Mouse (Mus musculus): Measurements from ENCODE around the gene Plxdc1. TPM values are rescaled to one million over a fixed set of nuclear protein-coding genes. Genes with fewer than 3 reads are reported as not detected.
A peak's percentile ranks its signal among the peaks of the same experiment; 100 is the strongest.

Gene Plxdc1
- polyA plus RNA-seq, 1 experiment from 2014 or later, result 1.3 TPM

DNA sequence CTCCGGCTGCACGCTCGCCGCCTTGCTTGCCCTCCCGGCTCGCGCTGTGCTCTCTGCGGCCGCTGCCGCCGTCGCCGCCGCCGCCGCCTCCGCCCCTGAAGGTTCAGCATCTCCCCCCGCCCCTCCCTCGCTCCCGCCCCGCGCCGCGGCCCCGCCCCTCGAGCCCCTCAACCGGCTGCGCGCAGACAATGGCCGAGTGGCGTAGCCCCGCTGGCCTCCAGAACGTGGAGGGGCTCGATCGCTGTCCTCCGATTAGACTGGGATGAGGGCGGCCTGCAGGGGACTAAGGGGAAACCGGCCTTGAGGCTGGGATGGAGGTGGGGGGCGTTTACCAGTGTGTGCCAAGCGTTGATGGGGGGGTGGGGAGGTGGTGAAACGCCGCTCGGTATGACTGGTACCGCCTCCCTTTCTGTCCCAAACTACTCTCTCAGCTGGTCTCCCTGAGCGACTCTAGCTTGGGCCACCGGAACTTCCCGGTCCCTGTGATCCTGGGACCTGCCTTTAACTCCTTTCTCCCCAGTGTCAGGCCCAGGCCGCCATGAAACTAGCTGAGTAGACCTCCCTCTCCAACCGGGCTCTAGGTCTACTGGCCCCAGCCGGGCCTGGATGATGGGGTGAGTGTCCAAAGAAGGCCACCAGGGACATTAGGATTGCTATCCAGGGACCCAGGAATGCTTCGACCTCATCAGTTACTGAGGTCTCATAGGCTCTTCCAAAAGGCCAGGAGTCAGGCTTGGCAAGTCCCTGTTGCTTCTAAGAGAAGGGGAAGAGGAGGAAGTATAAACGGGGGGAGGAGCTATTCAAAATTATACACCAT is 36.5 kb upstream of the Plxdc1 start, which contains the start of gene Cacnb1:
Gene Cacnb1, minus strand, starts transcription at position 480 of the 817 bp plus-strand sequence.
- peaks cover 41% of the 10 kb centered on the region for H3K4me1 ChIP-seq
- peak; percentile 66; the same call in 1 of the 2 replicates for ATAC-seq (ENCODE audit: borderline replicate concordance, extremely low read depth, low FRiP score, low TSS enrichment)
- H3K4me2 ChIP-seq, result peak within 1 kb of the TSS; percentile 94
- H3K4me3 ChIP-seq, result peak within 1 kb of the TSS; percentile 70
- under 1% methylated on average over 50 of the region's 52 CpGs for WGBS
- peak within 1 kb of the TSS; percentile 73 for H3K9ac ChIP-seq
- H3K9me3 ChIP-seq, result no peaks in the 10 kb centered on the region
- H3K36me3 ChIP-seq, result no peaks in the 10 kb centered on the region
- peak within 1 kb of the TSS; percentile 93 for H3K27ac ChIP-seq
- H3K27me3 ChIP-seq, result no peaks in the 10 kb centered on the region

DNA sequence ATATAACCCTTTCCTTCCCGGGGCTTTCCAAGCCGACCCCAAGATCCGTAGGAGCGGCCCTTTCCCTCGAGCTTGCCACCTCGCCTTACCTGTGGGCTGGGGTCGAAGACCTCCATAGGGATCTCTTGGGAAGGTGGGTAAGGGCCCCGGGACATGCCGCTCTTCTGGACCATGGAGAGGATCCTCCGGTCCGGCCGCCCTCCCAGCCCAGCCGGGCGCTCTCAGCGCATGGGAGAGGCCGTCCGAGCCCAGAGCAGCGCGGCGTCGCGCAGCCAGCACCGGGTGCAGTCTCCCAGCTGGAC is 36.0 kb upstream of the Plxdc1 start:
- Histone ChIP-seq H3K27ac (peak overlapping the region; percentile 93), H3K4me3 (peak overlapping the region; percentile 70), H3K4me2 (peak overlapping the region; percentile 94), H3K9ac (peak overlapping the region; percentile 73), H3K9me3 (no peaks in the 10 kb centered on the region), H3K36me3 (peaks cover 4% of the 10 kb centered on the region; the same call in 1 of the 2 replicates), H3K4me1 (peaks cover 41% of the 10 kb centered on the region), H3K27me3 (no peaks in the 10 kb centered on the region)
- under 1% methylated on average over 23 of the region's 23 CpGs for WGBS
- no peak for ATAC-seq (ENCODE audit: borderline replicate concordance, extremely low read depth, low FRiP score, low TSS enrichment)

DNA sequence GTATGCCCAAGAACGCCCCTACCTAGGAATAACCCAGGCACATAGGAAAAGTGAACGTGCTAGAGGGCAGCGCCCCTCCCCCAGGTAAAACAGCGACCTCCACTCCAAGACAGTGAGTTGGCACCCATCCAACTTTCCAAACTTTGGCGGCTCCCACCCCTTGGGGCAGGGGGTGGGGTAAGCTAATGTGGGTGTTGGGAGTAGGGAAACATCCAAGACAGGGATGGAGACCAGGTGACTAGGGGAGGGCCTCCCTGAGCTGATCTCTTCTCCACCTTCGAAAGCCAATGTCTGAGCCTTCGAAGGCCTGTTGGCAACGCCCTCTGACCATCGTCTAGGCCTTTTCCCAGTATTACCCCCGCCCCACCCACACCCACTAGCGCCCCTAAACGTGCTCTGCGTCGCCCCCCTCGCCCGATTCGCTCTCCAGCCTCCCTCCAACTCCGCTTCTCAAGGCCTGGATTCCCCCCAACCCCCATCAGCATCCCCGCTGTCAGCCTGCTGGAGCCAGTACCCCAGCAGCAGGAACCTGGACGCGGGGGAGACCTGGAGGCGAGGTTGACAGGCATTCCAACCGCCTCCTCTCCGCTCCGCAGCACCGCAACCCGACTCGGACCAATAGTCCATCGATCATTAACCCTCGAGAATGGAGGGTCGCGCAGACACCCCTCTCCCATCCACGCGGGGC is 35.5 kb upstream of the Plxdc1 start:
- 3% methylated on average over 33 of the region's 34 CpGs for WGBS
- Histone ChIP-seq H3K4me1 (peaks cover 41% of the 10 kb centered on the region), H3K9ac (peak overlapping the region; percentile 73), H3K4me3 (peak overlapping the region; percentile 70), H3K9me3 (no peaks in the 10 kb centered on the region), H3K27me3 (no peaks in the 10 kb centered on the region), H3K27ac (peak overlapping the region; percentile 93; the same call in 1 of the 2 replicates), H3K36me3 (peaks cover 5% of the 10 kb centered on the region; the same call in 1 of the 2 replicates), H3K4me2 (peak overlapping the region; percentile 94)
- ATAC-seq (ENCODE audit: borderline replicate concordance, extremely low read depth, low FRiP score, low TSS enrichment), result no peak; the same call in 1 of the 2 replicates

DNA sequence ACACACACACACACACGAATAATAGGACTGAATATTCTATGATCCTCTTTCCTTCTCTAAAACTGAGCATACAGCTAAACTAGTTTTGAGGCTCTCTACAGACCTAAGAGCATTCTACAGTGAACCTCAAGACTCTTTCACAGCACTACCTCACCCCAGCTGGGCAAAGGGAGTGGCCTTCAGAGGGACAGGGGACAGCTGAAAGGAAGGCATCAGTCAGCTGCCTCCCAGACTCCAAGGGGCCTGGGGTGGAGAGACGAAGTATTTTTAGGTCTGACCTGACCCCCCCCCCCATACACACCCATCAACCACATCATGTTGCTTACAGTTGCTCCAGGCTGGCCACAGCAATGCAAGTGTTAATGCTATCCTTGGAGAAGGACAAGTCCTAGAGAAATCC is 34.9 kb upstream of the Plxdc1 start:
- Histone ChIP-seq H3K4me3 (peak overlapping the region; percentile 70), H3K27me3 (no peaks in the 10 kb centered on the region), H3K4me2 (peak overlapping the region; percentile 94), H3K9ac (no peak overlapping the region), H3K27ac (no peak overlapping the region), H3K4me1 (peaks cover 40% of the 10 kb centered on the region), H3K36me3 (peaks cover 5% of the 10 kb centered on the region; the same call in 1 of the 2 replicates), H3K9me3 (no peaks in the 10 kb centered on the region)
- no peak for ATAC-seq (ENCODE audit: borderline replicate concordance, extremely low read depth, low FRiP score, low TSS enrichment)
- WGBS, result 38% methylated on average over 2 of the region's 2 CpGs

DNA sequence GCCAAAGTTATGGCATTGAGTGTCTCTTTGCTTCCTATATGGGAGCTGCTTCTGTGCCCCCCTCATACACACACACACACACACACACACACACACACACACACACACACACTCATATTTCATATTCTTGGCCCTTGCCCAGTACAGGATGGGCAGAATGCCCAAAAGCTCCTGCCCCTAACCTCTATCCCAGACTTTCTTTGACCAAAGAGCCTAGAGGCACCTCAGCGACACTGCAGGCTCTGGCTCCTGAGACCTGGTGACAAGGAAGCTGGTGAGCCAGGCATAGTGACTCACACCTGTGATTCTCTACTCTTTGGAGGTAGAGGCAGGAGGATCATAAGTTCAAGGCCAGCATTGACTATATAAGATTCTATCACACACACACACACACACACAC is 34.5 kb upstream of the Plxdc1 start:
- Histone ChIP-seq H3K4me3 (no peak overlapping the region), H3K4me2 (no peak overlapping the region), H3K36me3 (peaks cover 5% of the 10 kb centered on the region; the same call in 1 of the 2 replicates), H3K9ac (no peak overlapping the region), H3K4me1 (peaks cover 36% of the 10 kb centered on the region), H3K9me3 (no peaks in the 10 kb centered on the region), H3K27me3 (no peaks in the 10 kb centered on the region), H3K27ac (no peak overlapping the region)
- no peak for ATAC-seq (ENCODE audit: borderline replicate concordance, extremely low read depth, low FRiP score, low TSS enrichment)
- WGBS, result 48% methylated on average over 1 of the region's 1 CpGs

DNA sequence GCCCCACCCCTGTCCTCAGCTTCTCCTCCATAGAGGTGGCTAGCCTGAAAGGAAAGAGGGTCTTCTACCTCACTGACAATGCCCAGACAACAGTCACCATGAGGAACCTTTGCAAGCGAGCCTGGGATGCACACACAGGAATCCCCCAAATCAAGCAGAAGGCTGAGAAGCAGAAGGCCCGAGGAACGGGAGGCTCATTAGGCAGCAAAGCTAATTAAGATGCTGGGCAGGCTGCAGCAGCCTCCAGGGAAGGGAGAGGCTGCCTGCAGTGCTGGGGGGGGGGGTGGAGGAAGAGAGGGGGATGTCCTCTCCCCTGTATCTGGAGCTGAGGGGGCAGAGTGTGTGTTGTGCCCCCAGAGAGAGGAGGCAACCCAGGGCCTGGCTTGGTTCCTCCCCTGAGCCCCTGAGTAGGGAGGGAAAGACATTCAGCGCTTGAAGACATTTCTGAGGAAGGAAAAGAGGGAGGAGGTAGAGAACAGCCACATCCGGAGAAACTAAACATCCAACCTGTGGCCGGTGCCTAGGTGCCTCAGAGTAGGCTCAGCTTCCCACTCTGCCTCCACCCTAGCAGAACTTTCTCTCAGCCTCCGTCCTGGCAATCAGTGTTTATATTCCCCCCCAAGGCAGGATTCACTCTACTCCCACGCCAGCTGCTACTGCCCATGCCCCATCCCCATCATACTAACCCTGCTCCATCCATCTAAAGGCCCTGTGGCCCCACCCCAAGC is 33.8 kb upstream of the Plxdc1 start:
- Histone ChIP-seq H3K27ac (no peak overlapping the region), H3K36me3 (peaks cover 5% of the 10 kb centered on the region; the same call in 1 of the 2 replicates), H3K4me3 (no peak overlapping the region), H3K27me3 (no peaks in the 10 kb centered on the region), H3K9me3 (no peaks in the 10 kb centered on the region), H3K4me2 (no peak overlapping the region), H3K9ac (no peak overlapping the region), H3K4me1 (peaks cover 34% of the 10 kb centered on the region)
- no peak for ATAC-seq (ENCODE audit: borderline replicate concordance, extremely low read depth, low FRiP score, low TSS enrichment)
- 39% methylated on average over 8 of the region's 8 CpGs for WGBS

DNA sequence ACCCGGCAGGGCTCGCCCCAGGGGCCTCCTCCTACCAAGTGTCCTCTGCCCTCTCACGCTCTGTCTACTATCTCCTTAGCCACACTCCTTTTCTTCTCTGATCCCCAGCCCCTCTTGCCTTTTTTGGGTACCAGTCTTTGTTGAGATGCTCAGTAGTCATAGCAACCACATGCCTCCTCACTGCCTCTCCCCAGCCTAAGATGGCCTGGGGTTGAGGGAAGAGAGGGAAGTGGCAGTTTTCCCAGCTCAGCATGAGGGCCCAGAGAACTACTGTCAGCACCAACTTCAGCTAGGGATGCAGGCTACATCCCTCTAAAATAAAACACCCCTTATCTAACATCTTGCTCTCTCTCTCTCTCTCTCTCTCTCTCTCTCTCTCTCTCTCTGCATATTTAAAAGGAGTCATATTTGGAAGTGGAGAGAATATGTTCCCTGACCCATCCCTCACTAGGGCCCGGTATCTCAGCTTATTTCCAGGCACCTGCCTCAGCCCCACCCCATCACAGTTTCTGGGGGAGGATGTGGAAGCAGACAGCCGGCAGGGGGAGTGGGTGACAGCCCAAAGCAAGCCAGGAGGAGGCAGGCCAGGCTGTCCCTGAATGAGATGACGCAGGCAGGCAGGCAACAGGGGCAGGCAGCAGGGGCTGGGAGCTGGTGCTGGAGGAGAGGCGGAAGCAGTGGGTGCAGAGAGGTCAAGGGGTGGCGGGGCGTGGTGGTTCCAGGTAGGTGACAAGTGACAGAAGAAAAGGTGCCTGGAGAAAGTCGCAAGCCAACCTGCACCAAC is 32.8 kb upstream of the Plxdc1 start:
- H3K9ac ChIP-seq, result no peak overlapping the region
- H3K4me3 ChIP-seq, result no peak overlapping the region
- WGBS, result 46% methylated on average over 10 of the region's 10 CpGs
- ATAC-seq (ENCODE audit: borderline replicate concordance, extremely low read depth, low FRiP score, low TSS enrichment), result no peak
- peaks cover 15% of the 10 kb centered on the region; the same call in 1 of the 2 replicates for H3K36me3 ChIP-seq
- H3K4me2 ChIP-seq, result no peak overlapping the region
- H3K27me3 ChIP-seq, result no peaks in the 10 kb centered on the region
- no peaks in the 10 kb centered on the region for H3K9me3 ChIP-seq
- no peak overlapping the region for H3K27ac ChIP-seq
- peaks cover 34% of the 10 kb centered on the region for H3K4me1 ChIP-seq

DNA sequence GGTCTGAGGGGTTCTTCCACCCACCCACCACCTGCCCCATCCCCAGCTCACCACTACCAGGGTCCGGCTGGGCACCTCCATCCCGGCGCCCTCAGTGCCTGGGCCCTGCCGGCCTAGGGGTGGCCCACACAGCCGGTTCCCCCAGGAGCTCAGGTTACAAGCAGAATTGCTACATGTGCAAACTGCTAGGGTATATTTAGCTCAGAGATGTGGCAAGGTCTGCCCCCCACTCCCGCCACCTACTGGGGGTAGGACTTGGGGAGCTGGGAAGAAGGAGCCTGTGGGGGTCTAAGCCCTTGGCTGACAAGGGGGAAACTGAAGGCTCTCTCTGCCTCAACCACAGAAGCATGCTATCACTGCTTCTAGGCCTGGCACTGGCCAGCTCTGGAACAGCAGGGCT is 32.0 kb upstream of the Plxdc1 start:
- H3K9me3 ChIP-seq, result no peaks in the 10 kb centered on the region
- H3K36me3 ChIP-seq, result peaks cover 15% of the 10 kb centered on the region; the same call in 1 of the 2 replicates
- H3K9ac ChIP-seq, result no peak overlapping the region
- no peak overlapping the region for H3K4me3 ChIP-seq
- 66% methylated on average over 6 of the region's 6 CpGs for WGBS
- H3K27me3 ChIP-seq, result no peaks in the 10 kb centered on the region
- no peak overlapping the region for H3K27ac ChIP-seq
- H3K4me1 ChIP-seq, result peaks cover 30% of the 10 kb centered on the region
- H3K4me2 ChIP-seq, result no peak overlapping the region
- no peak for ATAC-seq (ENCODE audit: borderline replicate concordance, extremely low read depth, low FRiP score, low TSS enrichment)

DNA sequence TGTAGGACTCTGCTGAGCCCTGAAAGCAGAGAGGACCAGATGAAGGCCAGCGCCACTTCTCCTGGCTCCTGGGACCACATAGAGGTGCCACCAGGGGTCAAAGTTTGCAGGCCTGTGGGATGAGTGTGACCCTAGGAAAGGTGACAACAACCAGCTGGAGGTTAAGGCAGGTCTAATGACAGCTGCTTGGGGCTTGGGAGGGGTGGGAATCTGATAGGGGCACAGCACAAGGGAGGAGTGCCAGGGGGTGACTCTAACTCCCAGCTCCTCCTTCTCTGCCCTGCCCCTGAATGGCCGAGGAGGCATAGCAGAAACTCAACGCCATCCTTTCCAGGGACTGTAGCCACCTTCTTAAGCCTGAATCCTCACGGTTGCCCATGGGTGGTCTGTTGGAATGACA is 30.6 kb upstream of the Plxdc1 start:
- H3K9me3 ChIP-seq, result no peaks in the 10 kb centered on the region

DNA sequence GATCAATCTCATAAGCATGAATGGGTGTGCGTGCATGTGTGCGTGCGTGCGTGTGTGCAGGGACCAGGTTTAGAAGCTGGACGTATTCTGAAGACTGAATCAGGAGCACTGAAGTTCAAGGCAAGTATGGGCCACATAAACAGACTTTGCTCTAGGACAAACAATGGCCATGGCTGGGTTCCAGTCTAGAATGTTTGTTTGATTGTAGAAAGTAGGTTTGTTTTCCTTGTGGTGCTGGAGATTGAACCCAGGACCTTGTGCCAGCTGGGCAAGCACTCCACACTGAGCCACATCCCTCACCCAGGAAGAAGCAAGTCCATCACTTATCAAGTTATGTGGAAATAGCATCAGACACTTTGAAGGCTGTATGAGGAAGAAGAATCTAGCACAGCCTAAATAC is 29.9 kb upstream of the Plxdc1 start:
- ATAC-seq (ENCODE audit: borderline replicate concordance, extremely low read depth, low FRiP score, low TSS enrichment), result no peak
- WGBS, result 71% methylated on average over 5 of the region's 5 CpGs
- peaks cover 15% of the 10 kb centered on the region; the same call in 1 of the 2 replicates for H3K36me3 ChIP-seq

More for the DNA sequence above, 30.6 kb upstream of the Plxdc1 start:
- Histone ChIP-seq H3K36me3 (peaks cover 15% of the 10 kb centered on the region; the same call in 1 of the 2 replicates), H3K9ac (no peak overlapping the region), H3K4me2 (no peak overlapping the region), H3K27me3 (no peaks in the 10 kb centered on the region), H3K4me3 (no peak overlapping the region), H3K27ac (no peak overlapping the region), H3K4me1 (peaks cover 24% of the 10 kb centered on the region)
- 57% methylated on average over 4 of the region's 4 CpGs for WGBS
- ATAC-seq (ENCODE audit: borderline replicate concordance, extremely low read depth, low FRiP score, low TSS enrichment), result no peak

DNA sequence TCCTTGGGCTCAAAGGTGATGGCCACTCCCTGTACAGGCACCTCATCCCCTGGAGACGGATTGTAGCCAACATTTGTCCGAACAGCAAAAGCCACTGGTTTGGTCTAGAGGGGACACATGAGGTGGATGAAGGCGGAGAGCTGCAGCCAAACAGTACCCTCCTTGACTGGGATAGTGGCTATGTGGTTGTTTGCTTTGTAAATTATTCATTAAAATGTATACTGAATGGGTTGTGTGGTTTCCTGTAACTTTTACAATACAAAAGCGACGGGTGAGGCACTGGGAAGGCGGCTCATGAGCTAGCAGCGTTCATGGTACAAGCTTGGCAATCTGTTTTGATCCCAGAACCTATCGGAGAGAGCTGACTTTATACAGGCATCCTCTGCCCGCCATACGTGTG is 26.6 kb upstream of the Plxdc1 start:
- H3K4me3 ChIP-seq, result no peak overlapping the region
- no peaks in the 10 kb centered on the region for H3K9me3 ChIP-seq
- no peaks in the 10 kb centered on the region; the same call in 1 of the 2 replicates for H3K27me3 ChIP-seq
- 73% methylated on average over 10 of the region's 10 CpGs for WGBS
- H3K4me2 ChIP-seq, result no peak overlapping the region
- H3K9ac ChIP-seq, result no peak overlapping the region
- no peak overlapping the region for H3K27ac ChIP-seq
- H3K36me3 ChIP-seq, result peaks cover 23% of the 10 kb centered on the region; the same call in 1 of the 2 replicates
- no peaks in the 10 kb centered on the region for H3K4me1 ChIP-seq
- no peak for ATAC-seq (ENCODE audit: borderline replicate concordance, extremely low read depth, low FRiP score, low TSS enrichment)

More for the DNA sequence above, 29.9 kb upstream of the Plxdc1 start:
- H3K4me2 ChIP-seq, result no peak overlapping the region
- H3K9ac ChIP-seq, result no peak overlapping the region
- no peak overlapping the region for H3K4me3 ChIP-seq
- no peak overlapping the region for H3K27ac ChIP-seq
- H3K27me3 ChIP-seq, result no peaks in the 10 kb centered on the region; the same call in 1 of the 2 replicates
- peaks cover 18% of the 10 kb centered on the region for H3K4me1 ChIP-seq
- no peaks in the 10 kb centered on the region for H3K9me3 ChIP-seq
